Comparison of ENCODE assay signal across 17 mouse cellular contexts in genomic region chr10:52092181-52092580, GRCm38 (mm10).
"Had no signal": no experiment of that assay in that cellular context is flagged by ENCODE, and none has a peak within 500 bp of the region (broad histone marks: within the 10 kb centered on the region; RNA-seq: fewer than 3 reads in every experiment).

No protein-coding gene starts in this region.

- ATAC-seq: liver, postnatal 0 days; lung, postnatal 0 days; midbrain, embryonic 13.5 days; midbrain, embryonic 16.5 days had no signal

- H3K27me3 ChIP-seq: limb, embryonic 12.5 days; limb, embryonic 15.5 days; midbrain, embryonic 13.5 days had no signal

- H3K4me2 ChIP-seq: limb, embryonic 12.5 days; limb, embryonic 15.5 days; liver, embryonic 11.5 days; lung, embryonic 14.5 days; midbrain, embryonic 13.5 days had no signal

- H3K9ac ChIP-seq: limb, embryonic 12.5 days; limb, embryonic 15.5 days; liver, embryonic 14.5 days; liver, postnatal 0 days; lung, embryonic 14.5 days; midbrain, embryonic 13.5 days had no signal

- H3K4me1 ChIP-seq: limb, embryonic 12.5 days; limb, embryonic 15.5 days; midbrain, embryonic 13.5 days had no signal

- DNase-seq: kidney, postnatal 25 days; layer of hippocampus, adult 9-11 months; liver, postnatal 0 days; lung, embryonic 14.5 days; thymus, adult 18-20 months; thymus, postnatal 36 days had no signal

- H3K9me3 ChIP-seq: limb, embryonic 12.5 days; limb, embryonic 15.5 days; midbrain, embryonic 13.5 days had no signal

- H3K27ac ChIP-seq: kidney, postnatal 0 days; layer of hippocampus, adult 2 months; left cerebral cortex, adult 2 months; limb, embryonic 12.5 days; limb, embryonic 15.5 days; liver, embryonic 14.5 days; macrophage; midbrain, embryonic 13.5 days had no signal

- H3K36me3 ChIP-seq: limb, embryonic 12.5 days; limb, embryonic 15.5 days; midbrain, embryonic 13.5 days had no signal

- H3K4me3 ChIP-seq: layer of hippocampus, adult 2 months; left cerebral cortex, adult 2 months; limb, embryonic 12.5 days; limb, embryonic 15.5 days; midbrain, embryonic 13.5 days had no signal
